Mouse (Mus musculus) ES-E14 (cell line): ENCODE measurements around the gene Pde8a. TPM values are rescaled to one million over a fixed set of nuclear protein-coding genes. Genes with fewer than 3 reads are reported as not detected.
A peak's percentile ranks its signal among the peaks of the same experiment; 100 is the strongest.
"Not testable (repeated sequence)": the region's sequence is repeated elsewhere in the genome, so short reads cannot be mapped to it uniquely, and the experiment has no call there.

ENCODE experiments used
- DNase-seq: peaks from one replicate; pipeline ENCODE4 v3.0.0-alpha.2; 2013; ENCODE audit warnings: low read depth, low spot score
- H3K27ac ChIP-seq: 2 replicates; pipeline ENCODE4 v1.5.1; 2012; ENCODE audit warnings: low read depth, mild to moderate bottlenecking, low read length, moderate library complexity, mixed read lengths; ENCODE audit not compliant: poor library complexity, insufficient read depth, severe bottlenecking
- H3K36me3 ChIP-seq: 2 replicates; pipeline ENCODE4 v1.6.1; 2012; ENCODE audit warnings: mild to moderate bottlenecking, low read length, moderate library complexity, mixed read lengths; ENCODE audit not compliant: control insufficient read depth, poor library complexity, insufficient read depth, severe bottlenecking
- H3K4me1 ChIP-seq, 2 experiments: fragments of 150-350 bp in 1 of 2; sonication (generic) in 1 of 2; 2 replicates each; pipeline ENCODE4 v1.6.1; 2012; ENCODE audit warnings: low read length in 2 of 2, mild to moderate bottlenecking in 1 of 2, mixed read lengths in 1 of 2; ENCODE audit not compliant: control insufficient read depth in 2 of 2, insufficient read depth in 2 of 2, poor library complexity in 1 of 2
- H3K4me3 ChIP-seq, 2 experiments: fragments of 150-350 bp in 1 of 2; sonication (generic) in 1 of 2; 2 replicates each; pipeline ENCODE4 v1.5.1; 2012; ENCODE audit warnings: low read length in 2 of 2, low read depth in 1 of 2, mild to moderate bottlenecking in 1 of 2, mixed read lengths in 1 of 2; ENCODE audit not compliant: insufficient read depth in 1 of 2, poor library complexity in 1 of 2, severe bottlenecking in 1 of 2
- H3K9ac ChIP-seq: 2 replicates; pipeline ENCODE4 v1.6.1; 2012; ENCODE audit warnings: low read depth, mild to moderate bottlenecking, low read length, mixed read lengths; ENCODE audit not compliant: poor library complexity, insufficient read depth, severe bottlenecking
- H3K9me3 ChIP-seq: fragments of 150-350 bp; sonication (generic); 2 replicates; pipeline ENCODE4 v1.6.1; 2012; ENCODE audit warnings: low read depth, mild to moderate bottlenecking, low read length; ENCODE audit not compliant: control insufficient read depth, insufficient read depth
- CHD2 ChIP-seq: IDR thresholded peaks from 2 replicates; pipeline ENCODE4 v1.6.1; 2014; ENCODE audit warnings: mild to moderate bottlenecking, low read depth, low read length, inconsistent platforms
- HCFC1 ChIP-seq: IDR thresholded peaks from 2 replicates; pipeline ENCODE4 v1.6.1; 2012; ENCODE audit warnings: low read length, inconsistent platforms, borderline replicate concordance; ENCODE audit not compliant: insufficient read depth
- MAFK ChIP-seq: IDR thresholded peaks from 2 replicates; pipeline ENCODE4 v1.6.1; 2014; ENCODE audit warnings: mild to moderate bottlenecking, low read depth, low read length, inconsistent platforms; ENCODE audit not compliant: insufficient read depth
- ZC3H11A ChIP-seq: IDR thresholded peaks from 2 replicates; pipeline ENCODE4 v1.6.1; 2012; ENCODE audit warnings: low read depth, mild to moderate bottlenecking, inconsistent platforms, low read length, borderline replicate concordance
- ZNF384 ChIP-seq: IDR thresholded peaks from 2 replicates; pipeline ENCODE4 v1.6.1; 2012; ENCODE audit warnings: low read depth, low read length, inconsistent platforms
- in situ Hi-C, 2 experiments: fragments of 600-800 bp; cut with MboI; formaldehyde crosslinking; loops; one replicate each; pipeline ENCODE4 v1.15.1; 2025; ENCODE audit warnings: low sequenced_read_pairs in 2 of 2, inconsistent platforms in 1 of 2; ENCODE audit not compliant: unreplicated experiment in 2 of 2
- total RNA-seq: library from RNA; depleted of rRNA; stranded (reverse); fragments of 300-350 nt; gene quantifications from 2 replicates; pipeline ENCODE4 v1.2.3, GENCODE M21; 2012

The Pde8a gene
- total RNA-seq, 1 experiment: 2.2 TPM

- H3K9ac ChIP-seq: no peak overlapping the region
- no peaks in the 10 kb centered on the region for H3K36me3 ChIP-seq
- H3K9me3 ChIP-seq: no peaks in the 10 kb centered on the region
- no peak for DNase-seq
- TF ChIP-seq ZNF384: no peak
- TF ChIP-seq CHD2: no peak
- in situ Hi-C loops: no loop called here
- H3K4me1 ChIP-seq: peaks cover 5 to 6% of the 10 kb centered on the region in 2 experiments; a peak in 2 of 4 replicates
- H3K27ac ChIP-seq: no peak overlapping the region
- no peak overlapping the region for H3K4me3 ChIP-seq
Measured at GRCm38 (mm10) chr7:81199757-81200156, 13.6 kb upstream of the Pde8a start.

DNA sequence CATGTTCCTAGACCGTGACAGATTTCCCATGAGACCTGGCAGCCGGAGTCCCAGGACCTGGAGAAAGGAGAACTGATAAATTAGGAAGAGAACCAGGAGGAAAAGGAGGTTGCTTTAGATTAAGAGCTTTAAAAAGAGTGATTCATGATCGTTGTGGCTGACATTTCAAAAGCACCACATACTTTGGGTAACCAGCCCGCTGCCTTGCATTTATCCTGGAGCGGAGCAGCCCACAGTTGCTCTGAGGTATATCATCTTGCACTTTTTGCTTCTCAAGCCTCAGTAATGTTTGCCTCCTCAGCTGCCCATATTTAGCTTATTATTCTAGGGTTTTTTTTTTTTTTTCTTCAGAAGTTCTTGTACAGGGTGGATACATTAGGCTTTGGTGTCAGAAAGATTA, 11.0 kb upstream of the Pde8a start:
- H3K4me1 ChIP-seq: peaks cover 5 to 6% of the 10 kb centered on the region in 2 experiments; a peak in 2 of 4 replicates
- no peaks in the 10 kb centered on the region for H3K36me3 ChIP-seq
- H3K27ac ChIP-seq: no peak overlapping the region
- H3K4me3 ChIP-seq: no peak overlapping the region
- H3K9me3 ChIP-seq: no peaks in the 10 kb centered on the region
- no peak for DNase-seq
- TF ChIP-seq CHD2: no peak
- no peak for TF ChIP-seq HCFC1
- TF ChIP-seq ZNF384: no peak
- no peak for TF ChIP-seq ZC3H11A
- no peak for TF ChIP-seq MAFK
- in situ Hi-C loops: no loop called here
- H3K9ac ChIP-seq: no peak overlapping the region

GRCm38 (mm10) chr7:81203576-81203975, 9.8 kb upstream of the Pde8a start:
- H3K4me1 ChIP-seq, H3K9me3 ChIP-seq, H3K4me3 ChIP-seq, DNase-seq, H3K9ac ChIP-seq, H3K36me3 ChIP-seq, in situ Hi-C loops: not testable (repeated sequence)
- peak overlapping the region; percentile 67; the same call in 1 of the 2 replicates for H3K27ac ChIP-seq

DNA sequence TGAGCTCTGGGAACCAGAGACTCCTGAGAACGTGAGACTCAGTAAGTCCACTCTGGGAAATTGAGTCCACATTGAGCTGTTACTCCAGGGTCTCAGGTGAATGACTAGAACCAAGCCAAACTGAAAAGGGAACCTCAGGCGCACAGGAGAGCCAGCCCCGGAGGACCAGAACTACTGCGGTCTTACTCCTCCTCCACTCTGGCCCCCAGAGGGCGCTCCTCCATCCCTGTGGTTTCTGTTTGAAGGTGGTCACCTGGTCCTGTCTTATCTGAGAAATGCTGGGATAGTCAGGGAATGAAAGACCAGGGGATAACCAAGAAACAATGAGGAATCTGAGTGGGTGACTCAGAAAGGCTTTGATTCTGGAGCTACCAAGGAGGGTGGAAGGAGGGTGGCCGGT, 4.5 kb upstream of the Pde8a start:
- no peak overlapping the region for H3K9ac ChIP-seq
- no peak overlapping the region for H3K27ac ChIP-seq
- peak; percentile 81 for DNase-seq
- peaks cover 16 to 17% of the 10 kb centered on the region in 2 experiments for H3K4me1 ChIP-seq
- H3K36me3 ChIP-seq: no peaks in the 10 kb centered on the region
- in situ Hi-C loops: no loop called here
- no peaks in the 10 kb centered on the region for H3K9me3 ChIP-seq
- H3K4me3 ChIP-seq: no peak overlapping the region
- TF ChIP-seq HCFC1 (no peak), MAFK (no peak), CHD2 (no peak), ZC3H11A (no peak), ZNF384 (no peak)

- Histone ChIP-seq H3K9me3 (no peaks in the 10 kb centered on the region), H3K4me1 (peaks cover 17 to 18% of the 10 kb centered on the region in 2 experiments), H3K27ac (no peak overlapping the region), H3K4me3 (peak overlapping the region; percentile 8 to 34; a peak in 2 of 4 replicates), H3K36me3 (no peaks in the 10 kb centered on the region), H3K9ac (no peak overlapping the region)
- DNase-seq: no peak
- TF ChIP-seq ZC3H11A (no peak), MAFK (no peak), CHD2 (no peak), ZNF384 (no peak), HCFC1 (no peak)
- in situ Hi-C loops: no loop called here
Measured at GRCm38 (mm10) chr7:81209979-81210685, 3.3 kb upstream of the Pde8a start.
